Mouse (Mus musculus): ENCODE data around the gene Olfr196.
"Not testable (repeated sequence)": the region's sequence is repeated elsewhere in the genome, so short reads cannot be mapped to it uniquely, and the experiment has no call there.

Olfr196 gene

GRCm38 (mm10) chr16:59170354-59170753, at the start of gene Olfr196:
Olfr196 (minus strand) TSS chr16:59170454.
- in situ Hi-C loops (cut with MboI; ENCODE audit: low pct_unique_long_range_greater_than_20kb in 1 of 2, low sequenced_read_pairs in 2 of 2, unreplicated experiment in 1 of 2), result no loop called here

GRCm38 (mm10) chr16:59219667-59220066, 49.4 kb upstream of the Olfr196 start, which contains the start of gene Olfr199:
Olfr199 (minus strand) TSS chr16:59219767.
- in situ Hi-C loops (cut with MboI; ENCODE audit: low pct_unique_long_range_greater_than_20kb in 1 of 2, low sequenced_read_pairs in 2 of 2, unreplicated experiment in 1 of 2), result not testable (repeated sequence)

GRCm38 (mm10) chr16:59217861-59218260, 47.6 kb upstream of the Olfr196 start:
- in situ Hi-C loops (cut with MboI; ENCODE audit: low pct_unique_long_range_greater_than_20kb in 1 of 2, low sequenced_read_pairs in 2 of 2, unreplicated experiment in 1 of 2), result not testable (repeated sequence)

GRCm38 (mm10) chr16:59203433-59203832, 33.2 kb upstream of the Olfr196 start, which contains the start of gene Olfr198:
Olfr198 (minus strand) TSS chr16:59203533.
- in situ Hi-C loops (cut with MboI; ENCODE audit: low pct_unique_long_range_greater_than_20kb in 1 of 2, low sequenced_read_pairs in 2 of 2, unreplicated experiment in 1 of 2), result not testable (repeated sequence)

GRCm38 (mm10) chr16:59151996-59152395, 18.3 kb downstream of the Olfr196 start:
- in situ Hi-C loops (cut with MboI; ENCODE audit: low pct_unique_long_range_greater_than_20kb in 1 of 2, low sequenced_read_pairs in 2 of 2, unreplicated experiment in 1 of 2), result no loop called here

- in situ Hi-C loops (cut with MboI; ENCODE audit: low pct_unique_long_range_greater_than_20kb in 1 of 2, low sequenced_read_pairs in 2 of 2, unreplicated experiment in 1 of 2), result no loop called here
Observed at GRCm38 (mm10) chr16:59146746-59147145, 23.5 kb downstream of the Olfr196 start, which contains the start of gene Olfr195. Olfr195 (plus strand) TSS chr16:59147046.

- in situ Hi-C loops (cut with MboI; ENCODE audit: low pct_unique_long_range_greater_than_20kb in 1 of 2, low sequenced_read_pairs in 2 of 2, unreplicated experiment in 1 of 2), result no loop called here
Observed at GRCm38 (mm10) chr16:59141105-59141504, 29.1 kb downstream of the Olfr196 start.

GRCm38 (mm10) chr16:59130740-59131139, 39.5 kb downstream of the Olfr196 start:
- in situ Hi-C loops (cut with MboI; ENCODE audit: low pct_unique_long_range_greater_than_20kb in 1 of 2, low sequenced_read_pairs in 2 of 2, unreplicated experiment in 1 of 2), result no loop called here

GRCm38 (mm10) chr16:59120969-59121368, 49.3 kb downstream of the Olfr196 start, which contains the start of gene Olfr194:
Olfr194 (minus strand) TSS chr16:59121069.
- in situ Hi-C loops (cut with MboI; ENCODE audit: low pct_unique_long_range_greater_than_20kb in 1 of 2, low sequenced_read_pairs in 2 of 2, unreplicated experiment in 1 of 2), result no loop called here
